Mouse (Mus musculus) intestine, embryonic 16.5 days (tissue): ENCODE results near the gene Olig3. TPM values are rescaled to one million over a fixed set of nuclear protein-coding genes. Genes with fewer than 3 reads are reported as not detected.
"Not testable (repeated sequence)": the region's sequence is repeated elsewhere in the genome, so short reads cannot be mapped to it uniquely, and the experiment has no call there.

Source experiments
- ATAC-seq: fragments of 200-750 bp; cut with Nextera tagmentation; 2 replicates; pipeline ENCODE4 v1.8.0; 2017; ENCODE audit warnings: moderate TSS enrichment, moderate library complexity
- H3K27ac ChIP-seq: fragments of 300-500 bp; sonication (generic); 2 replicates; pipeline ENCODE4 v1.5.1; 2014; ENCODE audit warnings: mild to moderate bottlenecking, low read length
- H3K27me3 ChIP-seq: fragments of 300-500 bp; sonication (generic); replicated peaks from 2 replicates; pipeline ENCODE4 v1.6.1; 2014; ENCODE audit warnings: low read length, control low read depth, mixed read lengths; ENCODE audit not compliant: control insufficient read depth, insufficient read depth
- H3K36me3 ChIP-seq: fragments of 300-500 bp; sonication (generic); 2 replicates; pipeline ENCODE4 v1.6.1; 2014; ENCODE audit warnings: low read length, control low read depth; ENCODE audit not compliant: control insufficient read depth, insufficient read depth
- H3K4me1 ChIP-seq: fragments of 300-500 bp; sonication (generic); 2 replicates; pipeline ENCODE4 v1.6.1; 2014; ENCODE audit warnings: low read length, control low read depth, mixed read lengths; ENCODE audit not compliant: control insufficient read depth, insufficient read depth
- H3K4me2 ChIP-seq: fragments of 300-500 bp; sonication (generic); 2 replicates; pipeline ENCODE4 v1.6.1; 2014; ENCODE audit warnings: low read depth, low read length, control low read depth
- H3K4me3 ChIP-seq: fragments of 300-500 bp; sonication (generic); 2 replicates; pipeline ENCODE4 v1.5.1; 2014; ENCODE audit warnings: mild to moderate bottlenecking, low read length
- H3K9ac ChIP-seq: fragments of 300-500 bp; sonication (generic); 2 replicates; pipeline ENCODE4 v1.6.1; 2014; ENCODE audit warnings: low read depth, low read length
- H3K9me3 ChIP-seq: fragments of 300-500 bp; sonication (generic); 2 replicates; pipeline ENCODE4 v1.6.1; 2016; ENCODE audit warnings: low read length, control low read depth; ENCODE audit not compliant: control insufficient read depth
- WGBS: fragments of 180-500 bp; shearing (Covaris S2); extraction: QIAGEN DNeasy Blood & Tissue Kit; methylation state at CpG from one replicate; pipeline ENCODE4 v1.1.7; 2014; 5-methylcytosine and 5-hydroxymethylcytosine counted together
- polyA plus RNA-seq: library from polyadenylated mRNA; unstranded; fragments of >200 nt; fragmentation: Nextera tagmentation; extraction: Ambion mirVana; gene quantifications from 2 replicates; pipeline ENCODE4 v1.2.1, GENCODE M21; 2015

The Olig3 gene
- polyA plus RNA-seq, 1 experiment from 2014 or later = not detected

GRCm38 (mm10) chr10:19374311-19374710 lies 18.0 kb downstream of the Olig3 start:
- 83% methylated on average over 3 of the region's 3 CpGs for WGBS
- H3K4me2 ChIP-seq = no peak overlapping the region
- H3K9me3 ChIP-seq = peaks cover 5% of the 10 kb centered on the region; the same call in 1 of the 2 replicates
- no peaks in the 10 kb centered on the region for H3K36me3 ChIP-seq
- H3K4me3 ChIP-seq = no peak overlapping the region
- H3K9ac ChIP-seq = no peak overlapping the region
- H3K27me3 ChIP-seq = no peaks in the 10 kb centered on the region
- no peak for ATAC-seq
- no peaks in the 10 kb centered on the region for H3K4me1 ChIP-seq
- H3K27ac ChIP-seq = no peak overlapping the region

- no peak for ATAC-seq
Measured at GRCm38 (mm10) chr10:19375838-19376237, 19.5 kb downstream of the Olig3 start.

GRCm38 (mm10) chr10:19380971-19381370 lies 24.6 kb downstream of the Olig3 start:
- not testable (repeated sequence) for H3K9me3 ChIP-seq, H3K27ac ChIP-seq, H3K4me1 ChIP-seq, H3K27me3 ChIP-seq, H3K36me3 ChIP-seq, ATAC-seq, H3K4me2 ChIP-seq, H3K9ac ChIP-seq, H3K4me3 ChIP-seq
- whole genome bisulfite sequencing = 91% methylated on average over 1 of the region's 1 CpGs

More at GRCm38 (mm10) chr10:19375838-19376237, 19.5 kb downstream of the Olig3 start:
- H3K36me3 ChIP-seq = no peaks in the 10 kb centered on the region
- no peak overlapping the region for H3K9ac ChIP-seq
- H3K4me2 ChIP-seq = no peak overlapping the region
- H3K27ac ChIP-seq = no peak overlapping the region
- no peak overlapping the region for H3K4me3 ChIP-seq
- H3K9me3 ChIP-seq = peaks cover 7% of the 10 kb centered on the region; the same call in 1 of the 2 replicates
- 84% methylated on average over 2 of the region's 2 CpGs for WGBS
- no peaks in the 10 kb centered on the region for H3K4me1 ChIP-seq
- no peaks in the 10 kb centered on the region for H3K27me3 ChIP-seq

GRCm38 (mm10) chr10:19384176-19384575 lies 27.8 kb downstream of the Olig3 start:
- no peak overlapping the region for H3K27ac ChIP-seq
- H3K4me1 ChIP-seq = no peaks in the 10 kb centered on the region
- WGBS = 85% methylated on average over 3 of the region's 3 CpGs
- no peak overlapping the region for H3K9ac ChIP-seq
- no peak overlapping the region for H3K4me2 ChIP-seq
- no peaks in the 10 kb centered on the region for H3K27me3 ChIP-seq
- no peaks in the 10 kb centered on the region for H3K36me3 ChIP-seq
- peaks cover 3% of the 10 kb centered on the region; the same call in 1 of the 2 replicates for H3K9me3 ChIP-seq
- no peak overlapping the region for H3K4me3 ChIP-seq
- ATAC-seq = no peak

GRCm38 (mm10) chr10:19391819-19392218 lies 35.5 kb downstream of the Olig3 start:
- Histone ChIP-seq H3K9ac (no peak overlapping the region), H3K27me3 (no peaks in the 10 kb centered on the region), H3K4me2 (no peak overlapping the region), H3K4me3 (no peak overlapping the region), H3K9me3 (no peaks in the 10 kb centered on the region), H3K36me3 (no peaks in the 10 kb centered on the region), H3K27ac (no peak overlapping the region), H3K4me1 (no peaks in the 10 kb centered on the region)
- no peak for ATAC-seq
- 86% methylated on average over 4 of the region's 4 CpGs for WGBS

GRCm38 (mm10) chr10:19396485-19397137 lies 40.3 kb downstream of the Olig3 start:
- Histone ChIP-seq H3K9ac (no peak overlapping the region), H3K27ac (no peak overlapping the region), H3K36me3 (no peaks in the 10 kb centered on the region), H3K4me1 (no peaks in the 10 kb centered on the region), H3K27me3 (no peaks in the 10 kb centered on the region), H3K4me2 (no peak overlapping the region), H3K4me3 (no peak overlapping the region), H3K9me3 (no peaks in the 10 kb centered on the region)
- no peak for ATAC-seq
- WGBS = 52% methylated on average over 9 of the region's 9 CpGs

GRCm38 (mm10) chr10:19397396-19397795 lies 41.1 kb downstream of the Olig3 start:
- H3K27ac ChIP-seq = no peak overlapping the region
- no peak overlapping the region for H3K9ac ChIP-seq
- no peaks in the 10 kb centered on the region for H3K36me3 ChIP-seq
- H3K27me3 ChIP-seq = no peaks in the 10 kb centered on the region
- no peak overlapping the region for H3K4me3 ChIP-seq
- no peaks in the 10 kb centered on the region for H3K9me3 ChIP-seq
- no peak for ATAC-seq
- no peak overlapping the region for H3K4me2 ChIP-seq
- no peaks in the 10 kb centered on the region for H3K4me1 ChIP-seq
- 84% methylated on average over 12 of the region's 12 CpGs for WGBS

- ATAC-seq = no peak
- Histone ChIP-seq H3K9ac (no peak overlapping the region), H3K27me3 (no peaks in the 10 kb centered on the region), H3K4me1 (no peaks in the 10 kb centered on the region), H3K9me3 (no peaks in the 10 kb centered on the region), H3K36me3 (no peaks in the 10 kb centered on the region), H3K4me2 (no peak overlapping the region), H3K4me3 (no peak overlapping the region), H3K27ac (no peak overlapping the region)
- 42% methylated on average over 5 of the region's 5 CpGs for WGBS
Measured at GRCm38 (mm10) chr10:19401136-19401535, 44.8 kb downstream of the Olig3 start.

- H3K9me3 ChIP-seq = no peaks in the 10 kb centered on the region
- H3K36me3 ChIP-seq = no peaks in the 10 kb centered on the region
- no peak overlapping the region for H3K27ac ChIP-seq
- no peaks in the 10 kb centered on the region for H3K27me3 ChIP-seq
- no peak overlapping the region for H3K9ac ChIP-seq
- no peak overlapping the region for H3K4me2 ChIP-seq
- 40% methylated on average over 1 of the region's 1 CpGs for WGBS
- no peak for ATAC-seq
- no peak overlapping the region for H3K4me3 ChIP-seq
- H3K4me1 ChIP-seq = no peaks in the 10 kb centered on the region
Measured at GRCm38 (mm10) chr10:19404401-19404800, 48.1 kb downstream of the Olig3 start.

GRCm38 (mm10) chr10:19405959-19406358 lies 49.6 kb downstream of the Olig3 start:
- Histone ChIP-seq H3K4me3 (no peak overlapping the region), H3K27ac (no peak overlapping the region), H3K4me2 (no peak overlapping the region), H3K36me3 (no peaks in the 10 kb centered on the region), H3K9ac (no peak overlapping the region), H3K4me1 (no peaks in the 10 kb centered on the region), H3K9me3 (no peaks in the 10 kb centered on the region), H3K27me3 (no peaks in the 10 kb centered on the region)
- WGBS = 84% methylated on average over 1 of the region's 1 CpGs
- no peak for ATAC-seq
